Mouse (Mus musculus): ENCODE results near the gene Hoxc6. TPM values are rescaled to one million over a fixed set of nuclear protein-coding genes. Genes with fewer than 3 reads are reported as not detected.

The Hoxc6 gene
- total and polyA plus RNA-seq, 3 experiments, result 0.42 to 4.5 (median 0.79) TPM

- dilution Hi-C loops (cut with MboI; ENCODE audit: extremely low pct_ligation_motif_present, extremely low pct_unique_long_range_greater_than_20kb, low sequenced_read_pairs) (no loop called here), in situ Hi-C loops (cut with MboI; ENCODE audit: low pct_ligation_motif_present, low pct_unique_long_range_greater_than_20kb, low sequenced_read_pairs) (loop anchor here (5.0 to 10.0 kb wide), 2 partner anchors 184 to 327 kb away; partner anchors contain the start of gene Gpr84)
- H3K27ac ChIP-seq (ENCODE audit: insufficient read depth, low read depth), result no peak overlapping the region
- peaks cover 59% of the 10 kb centered on the region for H3K27me3 ChIP-seq (replicated peaks)
- H3K36me3 ChIP-seq (replicated peaks in 1 of 2; ENCODE audit: control insufficient read depth in 1 of 2, insufficient read depth in 1 of 2, low read length in 1 of 2), result no peaks in the 10 kb centered on the region
- no peaks in the 10 kb centered on the region for H3K9me3 ChIP-seq (replicated peaks; ENCODE audit: low read length)
- H3K4me3 ChIP-seq (replicated peaks in 1 of 3; ENCODE audit: low read depth in 2 of 3, low read length in 2 of 3, poor library complexity in 1 of 3), result no peak overlapping the region
- DNase-seq (ENCODE audit: extremely low read depth), result no peak
- no peaks in the 10 kb centered on the region for H3K79me2 ChIP-seq (replicated peaks; ENCODE audit: control insufficient read depth, extremely low read depth, insufficient read depth, poor library complexity, severe bottlenecking)
- peaks cover 0 to 2% of the 10 kb centered on the region in 2 experiments; a peak in 1 of 4 replicates for H3K4me1 ChIP-seq (ENCODE audit: control insufficient read depth in 1 of 2, insufficient read depth in 2 of 2)
- no peak for TF ChIP-seq CHD2 (IDR thresholded peaks at IDR 0.05; ENCODE audit: low read length)
- TF ChIP-seq RAD21 (IDR thresholded peaks at IDR 0.05; ENCODE audit: low read depth, low read length), result no peak
- no peak for TF ChIP-seq SIN3A (IDR thresholded peaks at IDR 0.05; ENCODE audit: low read length)
- no peak for TF ChIP-seq MYC (IDR thresholded peaks at IDR 0.05; ENCODE audit: low read depth, low read length)
- H3K4me2 ChIP-seq (ENCODE audit: insufficient read depth, low read depth, poor library complexity, severe bottlenecking), result no peak overlapping the region
- no peak overlapping the region for H3K9ac ChIP-seq (ENCODE audit: insufficient read depth, low read depth)
Measured at GRCm38 (mm10) chr15:102988078-102988477, 10.0 kb upstream of the Hoxc6 start.

- no peak within 1 kb of the TSS for H3K4me3 ChIP-seq (replicated peaks in 1 of 3; ENCODE audit: low read depth in 2 of 3, low read length in 2 of 3, poor library complexity in 1 of 3)
- in situ Hi-C loops (cut with MboI; ENCODE audit: low pct_ligation_motif_present, low pct_unique_long_range_greater_than_20kb, low sequenced_read_pairs), result no loop called here
- no peak for DNase-seq (ENCODE audit: extremely low read depth)
- dilution Hi-C loops (cut with MboI; ENCODE audit: extremely low pct_ligation_motif_present, extremely low pct_unique_long_range_greater_than_20kb, low sequenced_read_pairs), result loop anchor here (10.0 kb wide), 1 partner anchor 184 kb away; no protein-coding TSS in a partner anchor
- no peaks in the 10 kb centered on the region for H3K36me3 ChIP-seq (replicated peaks in 1 of 2; ENCODE audit: control insufficient read depth in 1 of 2, insufficient read depth in 1 of 2, low read length in 1 of 2)
- no peak within 1 kb of the TSS for H3K4me2 ChIP-seq (ENCODE audit: insufficient read depth, low read depth, poor library complexity, severe bottlenecking)
- 0 out of 4 replicates have a peak, but pooled peaks cover 0 to 2% of the 10 kb centered on the region in 2 experiments for H3K4me1 ChIP-seq (ENCODE audit: control insufficient read depth in 1 of 2, insufficient read depth in 2 of 2)
- TF ChIP-seq MXI1 (IDR thresholded peaks at IDR 0.05; ENCODE audit: low read depth, low read length) (no peak), ZMIZ1 (IDR thresholded peaks at IDR 0.05; ENCODE audit: low read depth, low read length) (no peak), PAX5 (IDR thresholded peaks at IDR 0.05; ENCODE audit: low read length) (no peak), ZNF384 (IDR thresholded peaks at IDR 0.05; ENCODE audit: low read depth, low read length) (no peak), RCOR1 (conservative IDR thresholded peaks at IDR 0.05; ENCODE audit: low read depth, low read length) (no peak), SIN3A (IDR thresholded peaks at IDR 0.05; ENCODE audit: low read length) (no peak), ZKSCAN1 (IDR thresholded peaks at IDR 0.05; ENCODE audit: borderline replicate concordance, low read depth, low read length) (no peak), SMC3 (IDR thresholded peaks at IDR 0.05; ENCODE audit: low read depth, low read length) (no peak), NRF1 (IDR thresholded peaks at IDR 0.05; ENCODE audit: low read depth, low read length) (no peak), POLR2AphosphoS2 (IDR thresholded peaks at IDR 0.05; ENCODE audit: low read depth, low read length) (no peak), USF2 (conservative IDR thresholded peaks at IDR 0.05; ENCODE audit: low read depth, low read length) (no peak), ELF1 (IDR thresholded peaks at IDR 0.05; ENCODE audit: low read depth, low read length) (no peak), UBTF (IDR thresholded peaks at IDR 0.05; ENCODE audit: low read depth, low read length) (no peak), MAZ (IDR thresholded peaks at IDR 0.05; ENCODE audit: low read depth, low read length) (no peak), GABPA (IDR thresholded peaks at IDR 0.05; ENCODE audit: insufficient replicate concordance, low read depth, low read length) (no peak)
- H3K27ac ChIP-seq (ENCODE audit: insufficient read depth, low read depth), result no peak within 1 kb of the TSS
- H3K9me3 ChIP-seq (replicated peaks; ENCODE audit: low read length), result no peaks in the 10 kb centered on the region
- peaks cover 40% of the 10 kb centered on the region for H3K27me3 ChIP-seq (replicated peaks)
- no peak within 1 kb of the TSS for H3K9ac ChIP-seq (ENCODE audit: insufficient read depth, low read depth)
- no peaks in the 10 kb centered on the region for H3K79me2 ChIP-seq (replicated peaks; ENCODE audit: control insufficient read depth, extremely low read depth, insufficient read depth, poor library complexity, severe bottlenecking)
Measured at GRCm38 (mm10) chr15:102990461-102991397, 7.3 kb upstream of the Hoxc6 start, which contains the start of gene Hoxc8. Gene Hoxc8, plus strand, starts transcription at chr15:102990607.
